Mouse (Mus musculus): ENCODE results near the gene Lzic.

GRCm38 (mm10) chr4:149515706-149516105 is 30.7 kb downstream of the Lzic start:
- no peak for TF ChIP-seq CTCF (IDR thresholded peaks at IDR 0.05; ENCODE audit: insufficient read depth, low read depth, low read length)
- no peak for TF ChIP-seq POLR2A (IDR thresholded peaks at IDR 0.05; ENCODE audit: insufficient read depth, low read depth, low read length)

Data from olfactory bulb, adult 2 months (tissue).